Mouse (Mus musculus) myocyte (in vitro differentiated cells): ENCODE results near the gene Farsb. TPM values are rescaled to one million over a fixed set of nuclear protein-coding genes. Genes with fewer than 3 reads are reported as not detected.
A peak's percentile ranks its signal among the peaks of the same experiment; 100 is the strongest.

ENCODE experiments used
- H3K27me3 ChIP-seq: one replicate; pipeline ENCODE4 v1.6.1; 2011; ENCODE audit not compliant: control insufficient read depth, insufficient read depth, insufficient read length
- H3K36me3 ChIP-seq: one replicate; pipeline ENCODE4 v1.6.1; 2011; ENCODE audit not compliant: control insufficient read depth, insufficient read depth
- H3K4me2 ChIP-seq: one replicate; pipeline ENCODE4 v1.6.1; 2011; ENCODE audit warnings: low read depth, control low read depth
- H3K4me3 ChIP-seq: one replicate; pipeline ENCODE4 v1.5.1; 2011; ENCODE audit warnings: mild to moderate bottlenecking, control low read depth, moderate library complexity
- H3K79me2 ChIP-seq: one replicate; pipeline ENCODE4 v1.6.1; 2011; ENCODE audit not compliant: control insufficient read depth, insufficient read depth
- H3ac ChIP-seq: one replicate; pipeline ENCODE4 v1.6.1; 2011; ENCODE audit not compliant: control insufficient read depth, insufficient read length
- CEBPB ChIP-seq: IDR thresholded peaks from 2 replicates; pipeline ENCODE4 v1.6.1; 2011; ENCODE audit warnings: mild to moderate bottlenecking, moderate library complexity; ENCODE audit not compliant: poor library complexity, insufficient read depth, severe bottlenecking
- E2F4 ChIP-seq: IDR thresholded peaks from one replicate; pipeline ENCODE4 v1.6.1; 2011; ENCODE audit warnings: mild to moderate bottlenecking, control low read depth, moderate library complexity; ENCODE audit not compliant: insufficient read depth
- MAX ChIP-seq: IDR thresholded peaks from one replicate; pipeline ENCODE4 v1.6.1; 2011; ENCODE audit warnings: low read depth, mild to moderate bottlenecking, control low read depth
- MYOD1 ChIP-seq, 3 experiments: IDR thresholded peaks; one replicate each; pipeline ENCODE4 v1.6.1; 2011; ENCODE audit warnings: control low read depth in 2 of 3, low read depth in 2 of 3, mild to moderate bottlenecking in 2 of 3, moderate library complexity in 1 of 3; ENCODE audit not compliant: insufficient read length in 2 of 3, control insufficient read depth in 1 of 3
- MYOG ChIP-seq, 3 experiments: IDR thresholded peaks; one replicate each; pipeline ENCODE4 v1.6.1; 2011; ENCODE audit warnings: control low read depth in 2 of 3, low read depth in 2 of 3, mild to moderate bottlenecking in 2 of 3; ENCODE audit not compliant: insufficient read length in 2 of 3, control insufficient read depth in 1 of 3, insufficient read depth in 1 of 3
- POLR2A ChIP-seq: IDR thresholded peaks from one replicate; pipeline ENCODE4 v1.6.1; 2011; ENCODE audit warnings: low read depth, mild to moderate bottlenecking, control low read depth, moderate library complexity; ENCODE audit not compliant: insufficient read length
- POLR2AphosphoS2 ChIP-seq: IDR thresholded peaks from one replicate; pipeline ENCODE4 v1.6.1; 2011; ENCODE audit warnings: low read depth, control low read depth; ENCODE audit not compliant: insufficient read length
- REST ChIP-seq: IDR thresholded peaks from one replicate; pipeline ENCODE4 v1.6.1; 2011; ENCODE audit warnings: mild to moderate bottlenecking, control low read depth, moderate library complexity; ENCODE audit not compliant: insufficient read depth, insufficient read length
- SRF ChIP-seq: IDR thresholded peaks from one replicate; pipeline ENCODE4 v1.6.1; 2011; ENCODE audit warnings: low read depth; ENCODE audit not compliant: control insufficient read depth, insufficient read length
- TCF12 ChIP-seq: IDR thresholded peaks from one replicate; pipeline ENCODE4 v1.6.1; 2011; ENCODE audit warnings: mild to moderate bottlenecking, control low read depth; ENCODE audit not compliant: poor library complexity, insufficient read depth, severe bottlenecking
- TCF3 ChIP-seq: IDR thresholded peaks from one replicate; pipeline ENCODE4 v1.6.1; 2011; ENCODE audit warnings: low read depth, control low read depth; ENCODE audit not compliant: insufficient read length
- USF1 ChIP-seq: IDR thresholded peaks from one replicate; pipeline ENCODE4 v1.6.1; 2011; ENCODE audit warnings: low read depth, mild to moderate bottlenecking, control low read depth, moderate library complexity
- polyA plus RNA-seq: library from polyadenylated mRNA; unstranded; fragments of >200 nt; fragmentation: generic; extraction: Trizol; gene quantifications from one replicate; pipeline ENCODE4 v1.2.1, GENCODE M21; 2012; ENCODE audit warnings: missing spikeins

Gene Farsb
- polyA plus RNA-seq, 1 experiment = 77.5 TPM

GRCm38 (mm10) chr1:78534428-78535150 is 45.9 kb upstream of the Farsb start:
- H3K79me2 ChIP-seq = no peaks in the 10 kb centered on the region
- H3K27me3 ChIP-seq = no peaks in the 10 kb centered on the region
- no peak overlapping the region for H3K4me3 ChIP-seq
- no peaks in the 10 kb centered on the region for H3K36me3 ChIP-seq
- H3K4me2 ChIP-seq = no peak overlapping the region
- TF ChIP-seq CEBPB (no peak), REST (no peak), USF1 (no peak), POLR2AphosphoS2 (no peak), MYOG (IDR thresholded peaks at IDR 0.05; ENCODE audit: control insufficient read depth in 1 of 3, insufficient read depth in 1 of 3, insufficient read length in 2 of 3, low read depth in 2 of 3) (no peak), POLR2A (no peak), MYOD1 (IDR thresholded peaks at IDR 0.05; ENCODE audit: control insufficient read depth in 1 of 3, insufficient read length in 2 of 3, low read depth in 2 of 3) (no peak), MAX (no peak), SRF (no peak), TCF3 (no peak)
- H3ac ChIP-seq = no peak overlapping the region

GRCm38 (mm10) chr1:78532184-78532800 is 43.6 kb upstream of the Farsb start:
- H3K4me3 ChIP-seq = no peak overlapping the region
- peak overlapping the region; percentile 57 for H3K4me2 ChIP-seq
- H3K27me3 ChIP-seq = no peaks in the 10 kb centered on the region
- H3K79me2 ChIP-seq = no peaks in the 10 kb centered on the region
- H3ac ChIP-seq = no peak overlapping the region
- peak; percentile 38; the same call in 1 of the 2 replicates for TF ChIP-seq CEBPB
- peak; percentile 31 for TF ChIP-seq TCF3
- peak; percentile 49 for TF ChIP-seq POLR2A
- TF ChIP-seq MYOG (IDR thresholded peaks at IDR 0.05; ENCODE audit: control insufficient read depth in 1 of 3, insufficient read depth in 1 of 3, insufficient read length in 2 of 3, low read depth in 2 of 3) = peak in 2 of 3 experiments; percentile 80 to 84
- peak; percentile 67 for TF ChIP-seq USF1
- TF ChIP-seq POLR2AphosphoS2 = no peak
- no peak for TF ChIP-seq E2F4
- TF ChIP-seq MYOD1 (IDR thresholded peaks at IDR 0.05; ENCODE audit: control insufficient read depth in 1 of 3, insufficient read length in 2 of 3, low read depth in 2 of 3) = peak; percentile 27 to 67 (median 48)
- no peak for TF ChIP-seq MAX
- no peak for TF ChIP-seq SRF
- no peak for TF ChIP-seq REST
- TF ChIP-seq TCF12 = peak; percentile 23
- no peaks in the 10 kb centered on the region for H3K36me3 ChIP-seq

GRCm38 (mm10) chr1:78530500-78531215 is 42.0 kb upstream of the Farsb start:
- Histone ChIP-seq H3K4me3 (no peak overlapping the region), H3ac (no peak overlapping the region), H3K4me2 (no peak overlapping the region), H3K36me3 (no peaks in the 10 kb centered on the region), H3K79me2 (no peaks in the 10 kb centered on the region), H3K27me3 (no peaks in the 10 kb centered on the region)
- TF ChIP-seq MYOG (IDR thresholded peaks at IDR 0.05; ENCODE audit: control insufficient read depth in 1 of 3, insufficient read depth in 1 of 3, insufficient read length in 2 of 3, low read depth in 2 of 3) (no peak), MYOD1 (IDR thresholded peaks at IDR 0.05; ENCODE audit: control insufficient read depth in 1 of 3, insufficient read length in 2 of 3, low read depth in 2 of 3) (no peak), POLR2AphosphoS2 (no peak)

GRCm38 (mm10) chr1:78529011-78529410 is 40.3 kb upstream of the Farsb start:
- Histone ChIP-seq H3K4me2 (no peak overlapping the region), H3K4me3 (no peak overlapping the region), H3K27me3 (no peaks in the 10 kb centered on the region), H3K36me3 (no peaks in the 10 kb centered on the region), H3ac (no peak overlapping the region), H3K79me2 (no peaks in the 10 kb centered on the region)
- no peak for TF ChIP-seq USF1
- TF ChIP-seq MAX = no peak
- TF ChIP-seq TCF12 = no peak
- TF ChIP-seq MYOG (IDR thresholded peaks at IDR 0.05; ENCODE audit: control insufficient read depth in 1 of 3, insufficient read depth in 1 of 3, insufficient read length in 2 of 3, low read depth in 2 of 3) = no peak
- TF ChIP-seq SRF = no peak
- TF ChIP-seq REST = no peak
- TF ChIP-seq POLR2AphosphoS2 = no peak
- no peak for TF ChIP-seq CEBPB
- no peak for TF ChIP-seq MYOD1 (IDR thresholded peaks at IDR 0.05; ENCODE audit: control insufficient read depth in 1 of 3, insufficient read length in 2 of 3, low read depth in 2 of 3)
